Comparison of ENCODE assay signal across 8 mouse cellular contexts in the genomic region with DNA sequence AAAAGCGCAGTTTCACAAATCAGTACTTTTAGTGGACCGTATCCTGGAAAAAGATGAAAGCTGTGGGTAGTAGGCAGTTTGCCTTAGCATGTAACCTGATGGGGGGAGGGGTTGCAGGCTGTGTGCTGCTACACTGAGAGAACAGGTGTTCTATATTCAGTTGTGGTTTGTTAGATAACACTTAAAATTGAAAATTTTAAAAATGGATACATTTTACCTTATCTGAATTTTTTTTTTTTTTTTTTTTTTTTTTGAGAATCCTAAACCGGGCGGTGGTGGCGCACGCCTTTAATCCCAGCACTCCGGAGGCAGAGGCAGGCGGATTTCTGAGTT. TPM values are rescaled to one million over a fixed set of nuclear protein-coding genes. Genes with fewer than 3 reads are reported as not detected.
DNase-seq lines count a peak whose midpoint lies in the region; ATAC-seq and TF ChIP-seq lines count a peak whose summit lies in the region.

No protein-coding gene starts in this region.

- H3K9me3 ChIP-seq in liver, embryonic 16.5 days (replicated peaks; ENCODE audit: control insufficient read depth, low read length) = no peaks in the 10 kb centered on the region

- ATAC-seq in CD4-positive, CD25-positive, alpha-beta regulatory T cell, adult 4 months = no peak
- no peak for ATAC-seq in liver, embryonic 16.5 days (ENCODE audit: low read depth)
- ATAC-seq in granulocyte monocyte progenitor cell, adult 5-6 weeks (replicated peaks; ENCODE audit: poor library complexity, severe bottlenecking) = no peak

- no peak for TF ChIP-seq CTCF in spleen, adult 2 months (IDR thresholded peaks at IDR 0.05; ENCODE audit: extremely low read depth, insufficient read depth, insufficient read length, insufficient replicate concordance)

- H3K4me1 ChIP-seq in spleen, adult 2 months (ENCODE audit: control insufficient read depth, insufficient read depth, insufficient read length) = no peaks in the 10 kb centered on the region
- no peaks in the 10 kb centered on the region; the same call in 1 of the 2 replicates for H3K4me1 ChIP-seq in liver, embryonic 16.5 days (ENCODE audit: control insufficient read depth, low read depth, low read length)

- DNase-seq in CD4-positive, CD25-positive, alpha-beta regulatory T cell, adult 2 months (ENCODE audit: low read depth, low spot score) = peak; percentile 32
- DNase-seq in spleen, adult 2 months (ENCODE audit: low read depth in 1 of 2, low spot score in 2 of 2) = no peak
- no peak for DNase-seq in spleen, postnatal 14 days (ENCODE audit: low spot score in 2 of 2)
- DNase-seq in MN1 (ENCODE audit: low spot score) = no peak
- no peak for DNase-seq in spleen, postnatal 10 days (ENCODE audit: low spot score in 2 of 2)

- no peaks in the 10 kb centered on the region for H3K27me3 ChIP-seq in spleen, adult 2 months (ENCODE audit: control insufficient read depth, insufficient read depth, low read length)
- H3K27me3 ChIP-seq in liver, embryonic 16.5 days (ENCODE audit: control insufficient read depth, insufficient read depth, low read depth, low read length) = no peaks in the 10 kb centered on the region

- H3K4me3 ChIP-seq in spleen, adult 2 months (ENCODE audit: extremely low read depth, insufficient read depth, insufficient read length) = peak overlapping the region; percentile 76
- peak overlapping the region; percentile 75 for H3K4me3 ChIP-seq in liver, embryonic 16.5 days (ENCODE audit: low read depth, low read length)

- WGBS in spleen, adult 2 months = 55% methylated on average over 8 of the region's 8 CpGs
- 70% methylated on average over 8 of the region's 8 CpGs for WGBS in liver, embryonic 16.5 days (ENCODE audit: insufficient replicate concordance)

- TF ChIP-seq POLR2A in spleen, adult 2 months (IDR thresholded peaks at IDR 0.05; ENCODE audit: low read depth, low read length) = no peak

- peak overlapping the region; percentile 63; the same call in 1 of the 2 replicates for H3K9ac ChIP-seq in liver, embryonic 16.5 days (ENCODE audit: low read depth, low read length)

- H3K36me3 ChIP-seq in spleen, adult 2 months (ENCODE audit: control insufficient read depth, insufficient read depth, low read length) = peaks cover 4% of the 10 kb centered on the region
- H3K36me3 ChIP-seq in liver, embryonic 16.5 days (ENCODE audit: control insufficient read depth, insufficient read depth) = peaks cover 4% of the 10 kb centered on the region

- peak overlapping the region; percentile 82 for H3K4me2 ChIP-seq in liver, embryonic 16.5 days (ENCODE audit: low read depth, low read length)

- H3K27ac ChIP-seq in spleen, adult 2 months (ENCODE audit: insufficient read depth, low read length) = peak overlapping the region; percentile 79
- H3K27ac ChIP-seq in liver, embryonic 16.5 days (ENCODE audit: low read length) = no peak overlapping the region

RNA-seq across cellular contexts. Expression of a gene that starts 0.8 kb away (rescaled TPM):
- polyA plus RNA-seq in CD4-positive, CD25-positive, alpha-beta regulatory T cell, adult 4 months (2017; shearing (Covaris generic)) = 100 to 1,000 TPM; 181 to 200 TPM
- polyA plus RNA-seq in spleen, adult 2 months (2012; rRNA removed) = 36.8 and 42.8 TPM in 2 replicates
- polyA plus RNA-seq in liver, embryonic 16.5 days (2015; fragmentation: Nextera tagmentation; extraction: Ambion mirVana) = 69.0 and 70.6 TPM in 2 replicates
- total RNA-seq in granulocyte monocyte progenitor cell, adult 5-6 weeks (2014; fragmentation: Nextera tagmentation) = 159 and 179 TPM in 2 replicates
- 155 and 215 TPM in 2 replicates for total RNA-seq in granulocyte monocyte progenitor cell, adult 5-6 weeks (2017)

RNA-seq across cellular contexts. Expression of a gene that starts 0.8 kb away (rescaled TPM):
- polyA plus RNA-seq in CD4-positive, CD25-positive, alpha-beta regulatory T cell, adult 4 months (2017; shearing (Covaris generic)) = 100 to 1,000 TPM; 162 to 239 TPM
- polyA plus RNA-seq in spleen, adult 2 months (2012; rRNA removed) = 289 and 344 TPM in 2 replicates
- polyA plus RNA-seq in liver, embryonic 16.5 days (2015; fragmentation: Nextera tagmentation; extraction: Ambion mirVana) = 6.6 and 7.7 TPM in 2 replicates
- 45.1 and 49.1 TPM in 2 replicates for total RNA-seq in granulocyte monocyte progenitor cell, adult 5-6 weeks (2014; fragmentation: Nextera tagmentation)
- 26.4 and 36.3 TPM in 2 replicates for total RNA-seq in granulocyte monocyte progenitor cell, adult 5-6 weeks (2017)

RNA-seq across cellular contexts. Expression of a gene that starts 8.1 kb away (rescaled TPM):
- 10 to 100 TPM in 1 of 2 experiments, 1 to 10 TPM in 1; 6.4 to 15.1 TPM for polyA plus RNA-seq in CD4-positive, CD25-positive, alpha-beta regulatory T cell, adult 4 months (2017; shearing (Covaris generic))
- polyA plus RNA-seq in spleen, adult 2 months (2012; rRNA removed) = 13.3 and 17.9 TPM in 2 replicates
- polyA plus RNA-seq in liver, embryonic 16.5 days (2015; fragmentation: Nextera tagmentation; extraction: Ambion mirVana) = 21.3 and 24.6 TPM in 2 replicates
- total RNA-seq in granulocyte monocyte progenitor cell, adult 5-6 weeks (2014; fragmentation: Nextera tagmentation) = 24.5 and 60.3 TPM in 2 replicates
- 13.6 and 24.3 TPM in 2 replicates for total RNA-seq in granulocyte monocyte progenitor cell, adult 5-6 weeks (2017)

RNA-seq across cellular contexts. Expression of a gene that starts 26.6 kb away (rescaled TPM):
- 10 to 100 TPM in 1 of 2 experiments, 1 to 10 TPM in 1; 7.3 to 13.0 TPM for polyA plus RNA-seq in CD4-positive, CD25-positive, alpha-beta regulatory T cell, adult 4 months (2017; shearing (Covaris generic))
- polyA plus RNA-seq in spleen, adult 2 months (2012; rRNA removed) = 4.4 and 5.5 TPM in 2 replicates
- 0.16 and 0.35 TPM in 2 replicates for polyA plus RNA-seq in liver, embryonic 16.5 days (2015; fragmentation: Nextera tagmentation; extraction: Ambion mirVana)
- total RNA-seq in granulocyte monocyte progenitor cell, adult 5-6 weeks (2014; fragmentation: Nextera tagmentation) = 0.11 and 0.13 TPM in 2 replicates
- total RNA-seq in granulocyte monocyte progenitor cell, adult 5-6 weeks (2017) = 0.26 and 1.6 TPM in 2 replicates

RNA-seq across cellular contexts. Expression of a gene that starts 30.6 kb away (rescaled TPM):
- 1 to 10 TPM; 2.6 to 3.3 TPM for polyA plus RNA-seq in CD4-positive, CD25-positive, alpha-beta regulatory T cell, adult 4 months (2017; shearing (Covaris generic))
- 0.05 and 0.07 TPM in 2 replicates for polyA plus RNA-seq in spleen, adult 2 months (2012; rRNA removed)
- 0.08 and 0.25 TPM in 2 replicates for polyA plus RNA-seq in liver, embryonic 16.5 days (2015; fragmentation: Nextera tagmentation; extraction: Ambion mirVana)
- not detected in 2 replicates for total RNA-seq in granulocyte monocyte progenitor cell, adult 5-6 weeks (2014; fragmentation: Nextera tagmentation)
- total RNA-seq in granulocyte monocyte progenitor cell, adult 5-6 weeks (2017) = 0.09 TPM in 1 of 2 replicates, not detected in the other

Comparison
In these comparisons a context has a peak if more than half of its experiments do, and no peak if none do; other contexts are left out.
1. RNA of a gene that starts 0.8 kb away (polyA plus RNA-seq): 289 to 344 TPM in spleen, adult 2 months and 162 to 239 TPM in CD4-positive, CD25-positive, alpha-beta regulatory T cell, adult 4 months; 6.6 to 7.7 TPM in liver, embryonic 16.5 days; every median in the first group is over 10 times any median in the second.